Mouse (Mus musculus): Measurements from ENCODE around the gene Ywhab. TPM values are rescaled to one million over a fixed set of nuclear protein-coding genes. Genes with fewer than 3 reads are reported as not detected.

The Ywhab gene
- polyA plus RNA-seq, 1 experiment from 2014 or later, result 445 TPM

GRCm38 (mm10) chr2:164004503-164004902 is 9.7 kb downstream of the Ywhab start:
- no peaks in the 10 kb centered on the region for H3K9me3 ChIP-seq (ENCODE audit: control insufficient read depth, low read length)
- H3K27ac ChIP-seq, result no peak overlapping the region
- H3K9ac ChIP-seq, result no peak overlapping the region
- H3K4me2 ChIP-seq (replicated peaks), result no peak overlapping the region
- ATAC-seq (ENCODE audit: low FRiP score) (no peak), DNase-seq (ENCODE audit: low spot score) (no peak)
- WGBS, result 82% methylated on average over 5 of the region's 5 CpGs
- H3K36me3 ChIP-seq (replicated peaks; ENCODE audit: control insufficient read depth, insufficient read depth), result no peaks in the 10 kb centered on the region
- H3K4me3 ChIP-seq (replicated peaks; ENCODE audit: low read length), result no peak overlapping the region
- H3K4me1 ChIP-seq (replicated peaks; ENCODE audit: control insufficient read depth, insufficient read depth, low read length), result 0 out of 2 replicates have a peak, but pooled peaks cover 7% of the 10 kb centered on the region
- no peaks in the 10 kb centered on the region for H3K27me3 ChIP-seq (ENCODE audit: control insufficient read depth, insufficient read depth, low read length)

- Histone ChIP-seq H3K27ac (no peak overlapping the region), H3K9ac (no peak overlapping the region), H3K27me3 (ENCODE audit: control insufficient read depth, insufficient read depth, low read length) (no peaks in the 10 kb centered on the region), H3K4me3 (replicated peaks; ENCODE audit: low read length) (no peak overlapping the region), H3K36me3 (replicated peaks; ENCODE audit: control insufficient read depth, insufficient read depth) (peaks cover 7% of the 10 kb centered on the region), H3K9me3 (ENCODE audit: control insufficient read depth, low read length) (no peaks in the 10 kb centered on the region), H3K4me2 (replicated peaks) (no peak overlapping the region), H3K4me1 (replicated peaks; ENCODE audit: control insufficient read depth, insufficient read depth, low read length) (0 out of 2 replicates have a peak, but pooled peaks cover 7% of the 10 kb centered on the region)
- no peak for DNase-seq (ENCODE audit: low spot score)
- no peak for ATAC-seq (ENCODE audit: low FRiP score)
- WGBS, result 85% methylated on average over 10 of the region's 10 CpGs
Observed at GRCm38 (mm10) chr2:164006932-164007331, 12.2 kb downstream of the Ywhab start.

GRCm38 (mm10) chr2:164007547-164007946 is 12.8 kb downstream of the Ywhab start:
- Histone ChIP-seq H3K9ac (no peak overlapping the region), H3K9me3 (ENCODE audit: control insufficient read depth, low read length) (no peaks in the 10 kb centered on the region), H3K27me3 (ENCODE audit: control insufficient read depth, insufficient read depth, low read length) (no peaks in the 10 kb centered on the region), H3K4me1 (replicated peaks; ENCODE audit: control insufficient read depth, insufficient read depth, low read length) (0 out of 2 replicates have a peak, but pooled peaks cover 7% of the 10 kb centered on the region), H3K36me3 (replicated peaks; ENCODE audit: control insufficient read depth, insufficient read depth) (peaks cover 13% of the 10 kb centered on the region), H3K4me3 (replicated peaks; ENCODE audit: low read length) (no peak overlapping the region), H3K27ac (no peak overlapping the region), H3K4me2 (replicated peaks) (no peak overlapping the region)
- no peak for DNase-seq (ENCODE audit: low spot score)
- WGBS, result 82% methylated on average over 8 of the region's 8 CpGs
- ATAC-seq (ENCODE audit: low FRiP score), result no peak

- ATAC-seq (ENCODE audit: low FRiP score), result no peak
- 63% methylated on average over 2 of the region's 2 CpGs for WGBS
Observed at GRCm38 (mm10) chr2:164007987-164008545, 13.3 kb downstream of the Ywhab start.

GRCm38 (mm10) chr2:164009227-164009626 is 14.5 kb downstream of the Ywhab start:
- H3K27ac ChIP-seq, result no peak overlapping the region

More at GRCm38 (mm10) chr2:164007987-164008545, 13.3 kb downstream of the Ywhab start:
- Histone ChIP-seq H3K4me3 (replicated peaks; ENCODE audit: low read length) (no peak overlapping the region), H3K27me3 (ENCODE audit: control insufficient read depth, insufficient read depth, low read length) (no peaks in the 10 kb centered on the region), H3K36me3 (replicated peaks; ENCODE audit: control insufficient read depth, insufficient read depth) (peaks cover 18% of the 10 kb centered on the region), H3K27ac (no peak overlapping the region), H3K9me3 (ENCODE audit: control insufficient read depth, low read length) (no peaks in the 10 kb centered on the region), H3K4me1 (replicated peaks; ENCODE audit: control insufficient read depth, insufficient read depth, low read length) (0 out of 2 replicates have a peak, but pooled peaks cover 7% of the 10 kb centered on the region), H3K9ac (no peak overlapping the region), H3K4me2 (replicated peaks) (no peak overlapping the region)
- no peak for DNase-seq (ENCODE audit: low spot score)

GRCm38 (mm10) chr2:164010496-164010895 is 15.7 kb downstream of the Ywhab start:
- H3K27ac ChIP-seq, result no peak overlapping the region
- H3K4me3 ChIP-seq (replicated peaks; ENCODE audit: low read length), result no peak overlapping the region
- H3K27me3 ChIP-seq (ENCODE audit: control insufficient read depth, insufficient read depth, low read length), result no peaks in the 10 kb centered on the region
- no peak overlapping the region for H3K4me2 ChIP-seq (replicated peaks)
- peaks cover 42% of the 10 kb centered on the region for H3K36me3 ChIP-seq (replicated peaks; ENCODE audit: control insufficient read depth, insufficient read depth)
- 0 out of 2 replicates have a peak, but pooled peaks cover 6% of the 10 kb centered on the region for H3K4me1 ChIP-seq (replicated peaks; ENCODE audit: control insufficient read depth, insufficient read depth, low read length)
- no peak for ATAC-seq (ENCODE audit: low FRiP score)
- H3K9me3 ChIP-seq (ENCODE audit: control insufficient read depth, low read length), result no peaks in the 10 kb centered on the region
- WGBS, result 93% methylated on average over 5 of the region's 5 CpGs
- no peak for DNase-seq (ENCODE audit: low spot score)
- H3K9ac ChIP-seq, result no peak overlapping the region

More at GRCm38 (mm10) chr2:164009227-164009626, 14.5 kb downstream of the Ywhab start:
- 94% methylated on average over 6 of the region's 6 CpGs for WGBS
- Histone ChIP-seq H3K4me2 (replicated peaks) (no peak overlapping the region), H3K36me3 (replicated peaks; ENCODE audit: control insufficient read depth, insufficient read depth) (peaks cover 30% of the 10 kb centered on the region), H3K9me3 (ENCODE audit: control insufficient read depth, low read length) (no peaks in the 10 kb centered on the region), H3K4me3 (replicated peaks; ENCODE audit: low read length) (no peak overlapping the region), H3K4me1 (replicated peaks; ENCODE audit: control insufficient read depth, insufficient read depth, low read length) (0 out of 2 replicates have a peak, but pooled peaks cover 7% of the 10 kb centered on the region), H3K9ac (no peak overlapping the region), H3K27me3 (ENCODE audit: control insufficient read depth, insufficient read depth, low read length) (no peaks in the 10 kb centered on the region)
- DNase-seq (ENCODE audit: low spot score) (no peak), ATAC-seq (ENCODE audit: low FRiP score) (no peak)

- ATAC-seq (ENCODE audit: low FRiP score) (no peak), DNase-seq (ENCODE audit: low spot score) (no peak)
- H3K27me3 ChIP-seq (ENCODE audit: control insufficient read depth, insufficient read depth, low read length), result no peaks in the 10 kb centered on the region
- no peak overlapping the region for H3K4me3 ChIP-seq (replicated peaks; ENCODE audit: low read length)
- H3K4me2 ChIP-seq (replicated peaks), result no peak overlapping the region
- H3K9me3 ChIP-seq (ENCODE audit: control insufficient read depth, low read length), result no peaks in the 10 kb centered on the region
- H3K27ac ChIP-seq, result no peak overlapping the region
- H3K4me1 ChIP-seq (replicated peaks; ENCODE audit: control insufficient read depth, insufficient read depth, low read length), result 0 out of 2 replicates have a peak, but pooled peaks cover 1% of the 10 kb centered on the region
- H3K36me3 ChIP-seq (replicated peaks; ENCODE audit: control insufficient read depth, insufficient read depth), result peaks cover 47% of the 10 kb centered on the region
- 91% methylated on average over 3 of the region's 3 CpGs for WGBS
- no peak overlapping the region for H3K9ac ChIP-seq
Observed at GRCm38 (mm10) chr2:164010944-164011343, 16.2 kb downstream of the Ywhab start.

GRCm38 (mm10) chr2:164015304-164015703 is 20.5 kb downstream of the Ywhab start:
- ATAC-seq (ENCODE audit: low FRiP score) (no peak), DNase-seq (ENCODE audit: low spot score) (no peak)
- Histone ChIP-seq H3K27ac (no peak overlapping the region), H3K36me3 (replicated peaks; ENCODE audit: control insufficient read depth, insufficient read depth) (peaks cover 90% of the 10 kb centered on the region), H3K27me3 (ENCODE audit: control insufficient read depth, insufficient read depth, low read length) (no peaks in the 10 kb centered on the region), H3K9ac (no peak overlapping the region), H3K4me3 (replicated peaks; ENCODE audit: low read length) (no peak overlapping the region), H3K4me1 (replicated peaks; ENCODE audit: control insufficient read depth, insufficient read depth, low read length) (no peaks in the 10 kb centered on the region), H3K4me2 (replicated peaks) (no peak overlapping the region), H3K9me3 (ENCODE audit: control insufficient read depth, low read length) (no peaks in the 10 kb centered on the region)
- 94% methylated on average over 16 of the region's 16 CpGs for WGBS

- H3K4me2 ChIP-seq (replicated peaks), result no peak overlapping the region
- H3K9ac ChIP-seq, result no peak overlapping the region
- no peaks in the 10 kb centered on the region for H3K4me1 ChIP-seq (replicated peaks; ENCODE audit: control insufficient read depth, insufficient read depth, low read length)
- no peak for ATAC-seq (ENCODE audit: low FRiP score)
- no peak for DNase-seq (ENCODE audit: low spot score)
- no peak overlapping the region for H3K4me3 ChIP-seq (replicated peaks; ENCODE audit: low read length)
- no peaks in the 10 kb centered on the region for H3K9me3 ChIP-seq (ENCODE audit: control insufficient read depth, low read length)
- H3K27me3 ChIP-seq (ENCODE audit: control insufficient read depth, insufficient read depth, low read length), result no peaks in the 10 kb centered on the region
- H3K27ac ChIP-seq, result no peak overlapping the region
- 96% methylated on average over 3 of the region's 3 CpGs for whole genome bisulfite sequencing
- peaks cover 65% of the 10 kb centered on the region for H3K36me3 ChIP-seq (replicated peaks; ENCODE audit: control insufficient read depth, insufficient read depth)
Observed at GRCm38 (mm10) chr2:164018910-164019309, 24.1 kb downstream of the Ywhab start.

Data from hindbrain, embryonic 14.5 days (tissue).